Mouse (Mus musculus) layer of hippocampus, adult 11-12 months (tissue): ENCODE measurements around the gene Gm20918.
"Not testable (repeated sequence)": the region's sequence is repeated elsewhere in the genome, so short reads cannot be mapped to it uniquely, and the experiment has no call there.

Experiments used
- DNase-seq: peaks from one replicate; pipeline ENCODE4 v3.0.0; 2022; ENCODE audit warnings: low spot score

Gene Gm20918

DNA sequence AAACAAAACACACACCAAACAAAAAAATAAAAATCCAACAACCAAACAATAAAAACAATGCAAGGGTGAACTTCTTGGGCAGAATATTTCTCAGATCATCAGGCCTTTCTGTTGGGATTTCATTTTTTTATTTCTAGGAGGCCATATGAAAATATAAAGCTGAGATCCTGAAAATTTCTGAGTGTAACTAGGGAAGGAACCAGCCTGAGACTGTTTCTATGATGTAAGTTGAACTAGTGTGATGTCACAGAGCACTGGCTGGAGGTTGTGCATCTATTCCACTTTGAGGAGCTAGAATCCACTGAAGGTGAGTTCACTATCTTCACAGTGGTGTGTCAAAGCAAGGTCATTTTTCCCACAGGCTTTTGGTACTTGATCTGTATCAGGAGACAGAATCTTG lies at the start of gene Gm20918:
Gm20918 (plus strand) TSS at position 301 of the 400 bp plus-strand sequence.
- DNase-seq = not testable (repeated sequence)
